Mouse (Mus musculus): ENCODE measurements around the gene Jag2.

Jag2 gene

GRCm38 (mm10) chr12:112929562-112930352 lies at the start of gene Jag2:
Gene Jag2 (minus strand): TSS chr12:112929776.
- DNase-seq: peak; percentile 63

DNA sequence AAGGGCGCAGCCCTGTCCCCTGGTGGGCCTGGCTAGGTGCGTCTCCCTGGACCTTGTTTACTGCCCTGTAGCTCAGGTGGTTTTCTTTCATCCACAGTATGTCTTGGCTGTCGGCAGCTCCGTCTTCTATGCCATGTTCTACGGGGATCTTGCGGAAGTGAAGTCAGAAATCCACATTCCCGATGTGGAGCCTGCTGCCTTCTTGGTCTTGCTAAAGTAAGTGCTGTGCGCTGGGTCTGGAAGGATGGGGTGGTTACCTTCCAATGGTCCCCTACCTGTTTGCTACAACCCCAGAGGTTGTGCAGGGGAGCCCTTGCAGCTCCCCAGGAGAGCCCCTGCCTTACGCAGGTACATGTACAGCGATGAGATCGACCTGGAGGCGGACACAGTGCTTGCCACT lies 47.6 kb upstream of the Jag2 start:
- no peak for DNase-seq

- peak; percentile 95 for DNase-seq
Observed at GRCm38 (mm10) chr12:112976371-112977073, 46.9 kb upstream of the Jag2 start, which contains the start of gene Btbd6. Gene Btbd6 (plus strand): TSS chr12:112976482.

DNA sequence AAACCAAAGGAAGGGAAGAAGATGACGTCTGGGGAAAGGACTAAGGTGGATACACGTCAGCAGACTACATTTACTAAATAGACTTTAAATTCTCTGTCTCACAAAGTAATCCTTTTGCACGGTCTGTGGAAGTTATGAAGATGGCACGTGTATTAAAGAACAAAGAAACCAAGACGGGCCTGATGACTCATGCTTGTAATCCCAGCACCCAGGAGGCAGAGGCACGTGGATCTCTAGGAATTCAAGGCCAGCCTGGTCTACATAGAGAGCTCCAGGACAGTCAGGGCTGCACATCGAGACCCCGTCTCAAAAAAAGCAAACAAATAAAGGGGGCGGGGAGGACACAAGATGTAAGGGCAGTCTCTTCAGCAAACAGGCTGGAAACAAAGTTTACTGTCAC lies 45.2 kb upstream of the Jag2 start:
- DNase-seq: no peak

DNA sequence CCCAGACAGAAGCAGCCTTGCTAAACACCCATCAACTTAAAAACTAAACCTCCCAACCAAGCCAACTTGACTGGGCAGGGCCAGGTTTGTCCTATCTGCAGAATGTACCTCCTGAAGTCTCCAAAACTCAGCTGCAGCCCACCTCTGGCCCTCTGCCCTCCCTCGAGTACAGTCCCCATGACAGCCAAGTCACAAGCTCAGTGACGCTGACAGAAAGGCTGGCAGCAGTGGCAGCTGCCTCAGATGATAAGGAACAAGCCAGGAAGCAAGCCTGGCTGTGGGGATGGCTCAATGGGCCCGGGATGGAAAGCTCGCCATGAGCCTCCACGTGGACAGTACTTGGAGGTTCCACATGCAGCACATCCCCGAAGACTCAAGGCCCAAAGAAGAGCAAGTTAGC lies 40.0 kb upstream of the Jag2 start:
- DNase-seq: no peak

- no peak for DNase-seq
Observed at GRCm38 (mm10) chr12:112968943-112969342, 39.4 kb upstream of the Jag2 start.

- no peak for DNase-seq
Observed at GRCm38 (mm10) chr12:112965783-112966182, 36.2 kb upstream of the Jag2 start.

DNA sequence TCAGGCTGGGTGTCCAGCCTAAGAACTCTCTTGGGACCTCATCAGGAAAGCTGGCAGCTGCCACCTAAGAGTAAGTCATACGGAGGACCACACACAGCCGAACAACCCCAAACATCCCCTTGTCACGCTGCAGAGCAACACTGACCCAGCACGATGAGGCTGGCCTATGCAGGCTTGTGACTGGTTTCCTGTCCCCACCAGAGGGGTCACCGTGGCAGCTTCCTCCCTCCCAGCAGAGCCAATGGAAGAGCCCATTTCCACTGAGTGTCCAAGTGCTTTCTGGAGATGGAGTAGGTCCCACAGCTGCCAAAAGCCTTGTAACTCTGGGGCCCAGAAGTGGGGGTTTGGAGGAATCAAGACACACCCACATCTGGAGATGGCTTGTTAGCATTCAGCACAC lies 32.3 kb upstream of the Jag2 start:
- DNase-seq: no peak

DNA sequence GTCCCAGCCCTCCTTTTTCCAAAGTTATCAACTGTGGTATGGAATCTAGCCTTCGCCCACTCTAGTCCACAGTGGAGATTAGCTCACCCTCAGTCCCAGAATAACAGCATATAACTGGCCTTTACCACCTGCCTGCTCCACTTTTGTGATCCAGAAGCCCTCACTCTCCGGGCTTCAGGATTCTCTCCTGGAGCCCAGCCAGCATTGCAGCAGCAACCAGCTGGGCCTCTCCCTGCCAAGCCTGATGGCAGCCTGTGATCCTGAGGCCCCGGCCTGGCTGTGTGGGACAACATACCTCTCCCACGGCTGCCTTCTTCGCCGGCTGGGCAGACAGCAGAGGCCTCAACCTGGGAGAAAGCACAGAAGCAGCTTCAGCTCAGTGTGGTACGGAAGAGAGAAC lies 31.9 kb upstream of the Jag2 start:
- no peak for DNase-seq

GRCm38 (mm10) chr12:112959421-112959820 lies 29.8 kb upstream of the Jag2 start:
- peak; percentile 67 for DNase-seq

DNA sequence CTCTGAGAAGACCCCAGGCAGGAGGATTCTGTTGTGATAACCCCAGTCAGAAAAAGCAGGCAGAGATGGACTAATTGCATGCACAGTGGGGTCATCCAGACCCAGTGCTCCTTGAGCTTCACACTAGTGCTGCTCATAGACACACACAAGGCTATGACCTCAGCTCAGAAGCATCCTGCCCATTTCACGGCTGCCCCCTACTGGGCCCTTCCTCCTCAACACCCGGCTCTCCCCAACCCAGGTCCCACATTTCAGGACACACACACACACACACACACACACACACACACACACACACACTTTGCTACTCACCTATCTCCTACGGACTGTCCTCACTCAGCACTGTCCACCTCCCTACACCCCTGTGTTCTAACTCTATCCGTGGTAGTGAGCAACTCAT lies 28.7 kb upstream of the Jag2 start:
- DNase-seq: peak; percentile 73

DNA sequence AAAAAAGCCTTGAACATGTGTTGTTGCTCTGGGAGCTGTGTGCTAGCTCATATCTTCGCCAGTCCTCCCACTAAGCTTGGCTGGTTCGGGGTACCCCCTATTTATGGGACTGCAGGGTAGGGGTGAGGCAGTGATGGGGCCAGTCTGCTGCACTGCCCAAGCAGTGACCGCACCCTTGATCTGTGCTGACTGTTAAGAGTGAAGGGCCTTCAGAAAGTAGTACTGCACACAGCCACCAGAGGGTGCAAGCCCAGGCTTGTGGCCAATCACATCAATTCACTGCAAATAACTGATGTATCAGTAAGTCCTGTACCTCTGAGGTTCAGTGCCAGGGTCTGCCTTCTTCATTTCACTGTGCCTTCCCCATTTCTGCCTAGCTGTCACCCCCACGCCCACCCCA lies 26.2 kb upstream of the Jag2 start:
- peak; percentile 77 for DNase-seq

- no peak for DNase-seq
Observed at GRCm38 (mm10) chr12:112952926-112953565, 23.5 kb upstream of the Jag2 start.

DNA sequence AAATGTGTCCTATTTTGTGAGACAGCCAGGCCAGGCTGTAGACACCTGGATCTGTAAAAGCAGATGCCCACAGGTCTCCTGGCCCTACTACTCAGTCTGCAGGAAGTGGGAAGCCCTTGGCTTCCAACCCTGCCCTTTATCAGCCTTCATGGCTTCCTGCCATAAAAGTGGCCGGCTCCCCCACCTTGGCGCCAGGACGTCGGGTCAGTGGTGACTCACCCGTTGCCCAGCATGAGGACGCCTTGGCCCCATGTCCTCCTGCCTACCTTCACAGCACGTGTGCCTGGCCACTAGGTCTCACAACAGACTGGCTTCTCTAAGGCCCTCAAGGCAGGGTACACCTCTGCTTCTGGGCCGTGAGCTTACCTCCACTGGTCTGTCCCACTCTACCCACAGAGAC lies 22.9 kb upstream of the Jag2 start:
- DNase-seq: no peak

GRCm38 (mm10) chr12:112951150-112951842 lies 21.7 kb upstream of the Jag2 start:
- no peak for DNase-seq

- no peak for DNase-seq
Observed at GRCm38 (mm10) chr12:112950761-112951129, 21.2 kb upstream of the Jag2 start.

- DNase-seq: peak; percentile 86
Observed at GRCm38 (mm10) chr12:112950040-112950760, 20.6 kb upstream of the Jag2 start.

DNA sequence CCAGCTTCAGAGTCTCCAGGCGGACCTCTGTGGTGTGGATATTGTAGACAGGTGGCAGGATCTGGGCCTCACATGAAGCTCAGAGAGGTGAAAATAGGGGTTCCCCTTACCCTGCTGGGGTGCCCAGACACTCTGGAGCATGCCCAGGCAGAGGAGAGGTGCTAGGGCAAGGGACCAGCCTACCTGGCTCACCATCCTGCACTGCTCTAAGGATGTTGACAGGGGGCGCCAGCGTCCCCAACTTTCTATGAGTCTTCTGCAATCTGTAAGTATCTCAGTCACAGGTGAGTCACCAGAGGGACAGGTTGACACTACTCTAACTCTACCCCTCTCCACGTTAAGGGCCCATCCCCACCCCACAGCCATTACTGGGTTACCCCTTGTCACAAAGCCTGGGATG lies 17.7 kb upstream of the Jag2 start:
- DNase-seq: peak; percentile 57

- DNase-seq: no peak
Observed at GRCm38 (mm10) chr12:112943669-112944068, 14.1 kb upstream of the Jag2 start.

GRCm38 (mm10) chr12:112941776-112942713 lies 12.5 kb upstream of the Jag2 start, which contains the start of gene Nudt14:
Gene Nudt14 (minus strand): TSS chr12:112942124.
- peak; percentile 81 for DNase-seq

- no peak for DNase-seq
Observed at GRCm38 (mm10) chr12:112941156-112941775, 11.7 kb upstream of the Jag2 start.
